26 mouse cellular contexts compared by ENCODE assay signal in genomic region chr3:154693902-154694301, GRCm38 (mm10). TPM values are rescaled to one million over a fixed set of nuclear protein-coding genes. Genes with fewer than 3 reads are reported as not detected.
"Had no signal": no experiment of that assay in that cellular context is flagged by ENCODE, and none has a peak within 500 bp of the region (broad histone marks: within the 10 kb centered on the region; RNA-seq: fewer than 3 reads in every experiment).

No protein-coding gene starts in this region.

- H3K4me2 ChIP-seq: heart, embryonic 12.5 days; hindbrain, embryonic 12.5 days; hindbrain, embryonic 14.5 days; kidney, embryonic 15.5 days; limb, embryonic 12.5 days; liver, embryonic 11.5 days; liver, embryonic 13.5 days had no signal

- H3K27ac ChIP-seq: gastrocnemius, adult 2 months; heart, adult 2 months; hindbrain, embryonic 10.5 days; hindbrain, embryonic 12.5 days; hindbrain, embryonic 14.5 days; kidney, embryonic 15.5 days; kidney, postnatal 0 days; left cerebral cortex, adult 2 months; limb, embryonic 12.5 days; liver, embryonic 13.5 days had no signal

- H3K4me3 ChIP-seq: gastrocnemius, adult 2 months; heart, adult 2 months; heart, embryonic 12.5 days; hindbrain, embryonic 10.5 days; hindbrain, embryonic 12.5 days; kidney, embryonic 15.5 days; left cerebral cortex, adult 2 months; limb, embryonic 12.5 days; liver, embryonic 13.5 days had no signal

- H3K4me1 ChIP-seq: hindbrain, embryonic 12.5 days; liver, embryonic 13.5 days had no signal

- H3K36me3 ChIP-seq: heart, embryonic 12.5 days; hindbrain, embryonic 10.5 days; hindbrain, embryonic 12.5 days; kidney, embryonic 15.5 days; limb, embryonic 12.5 days; liver, embryonic 13.5 days had no signal

- H3K9ac ChIP-seq: heart, embryonic 12.5 days; hindbrain, embryonic 12.5 days; hindbrain, embryonic 14.5 days; kidney, embryonic 15.5 days; limb, embryonic 12.5 days; liver, embryonic 13.5 days had no signal

- ATAC-seq: hindbrain, embryonic 16.5 days; intestine, embryonic 16.5 days had no signal

- DNase-seq: gastrocnemius, adult 2 months; gastrocnemius, postnatal 10 days; gastrocnemius, postnatal 25 days; heart, adult 2 months; heart, postnatal 10 days; heart, postnatal 4 days; kidney, adult 11 months; kidney, adult 2 months; kidney, adult 9 months; kidney, postnatal 14 days; kidney, postnatal 36 days; layer of hippocampus, adult 9-11 months; liver; liver, embryonic 13.5 days had no signal

- H3K9me3 ChIP-seq: heart, embryonic 12.5 days; hindbrain, embryonic 10.5 days; hindbrain, embryonic 12.5 days; kidney, embryonic 15.5 days; limb, embryonic 12.5 days; liver, embryonic 13.5 days had no signal

- H3K27me3 ChIP-seq: heart, embryonic 12.5 days; hindbrain, embryonic 12.5 days; liver, embryonic 13.5 days had no signal

RNA-seq across cellular contexts. Expression of gene Erich3, which starts 30.2 kb away (rescaled TPM):
- total RNA-seq: gastrocnemius, postnatal 25 days; granulocyte monocyte progenitor cell, adult 5-6 weeks had no signal
- polyA plus RNA-seq: intestine, embryonic 16.5 days; kidney, postnatal 0 days; liver, embryonic 11.5 days; liver, embryonic 13.5 days had no signal
